Mouse (Mus musculus): ENCODE data around the gene Slc6a11.

Gene Slc6a11

DNA sequence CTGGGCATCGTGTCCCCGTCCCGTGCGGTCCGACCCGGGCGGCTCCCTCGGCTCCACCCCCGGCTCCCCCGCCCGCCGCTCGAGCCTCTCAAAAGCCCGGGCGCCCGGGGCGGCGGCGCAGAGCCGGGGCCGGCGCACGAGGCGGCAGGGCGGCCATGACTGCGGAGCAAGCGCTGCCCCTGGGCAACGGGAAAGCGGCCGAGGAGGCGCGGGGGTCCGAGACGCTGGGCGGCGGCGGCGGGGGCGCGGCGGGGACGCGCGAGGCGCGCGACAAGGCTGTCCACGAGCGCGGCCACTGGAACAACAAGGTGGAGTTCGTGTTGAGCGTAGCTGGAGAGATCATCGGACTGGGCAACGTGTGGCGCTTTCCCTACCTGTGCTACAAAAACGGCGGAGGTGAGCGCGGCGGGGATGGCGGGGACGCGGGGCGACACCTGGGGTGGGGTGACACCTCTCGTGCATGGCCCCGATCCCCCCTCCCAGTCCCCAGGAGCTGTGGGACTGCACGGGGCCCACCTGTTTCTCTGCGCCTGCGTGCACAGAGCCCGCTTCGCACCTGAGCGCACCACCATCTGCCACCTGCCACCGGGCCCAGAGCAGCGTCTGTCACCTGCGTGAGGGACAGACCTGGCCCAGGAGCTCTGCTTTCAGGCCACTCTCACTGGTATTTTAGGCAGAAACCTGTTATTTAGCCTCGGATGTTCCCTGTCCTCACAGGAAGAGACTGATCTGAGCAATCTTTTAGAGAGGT lies at the start of gene Slc6a11:
Gene Slc6a11, plus strand, starts transcription at position 120 of the 751 bp plus-strand sequence.
- no peak for DNase-seq (ENCODE audit: low read depth, low spot score)

GRCm38 (mm10) chr6:114087106-114087505 lies 43.9 kb upstream of the Slc6a11 start:
- peak; percentile 59 for DNase-seq (ENCODE audit: low read depth, low spot score)

DNA sequence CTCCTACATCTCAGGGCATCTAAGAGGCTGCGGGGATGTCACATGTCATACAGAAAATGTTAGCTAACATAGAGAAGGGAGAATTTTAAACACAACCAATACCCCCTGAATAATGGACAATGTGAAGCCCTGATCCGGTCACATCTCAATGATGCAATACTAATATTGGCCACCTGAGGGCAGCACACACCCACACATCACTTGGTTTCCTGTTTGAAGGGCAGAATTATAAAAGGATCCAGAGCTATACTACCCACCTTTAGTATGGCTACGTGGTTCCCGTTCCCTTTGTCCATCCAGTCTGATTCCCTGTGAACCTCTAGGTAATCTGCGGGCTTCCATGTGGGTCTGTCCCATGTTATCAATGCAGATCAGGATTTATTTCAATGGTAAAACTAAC lies 41.4 kb upstream of the Slc6a11 start:
- peak; percentile 83 for DNase-seq (ENCODE audit: low read depth, low spot score)

DNA sequence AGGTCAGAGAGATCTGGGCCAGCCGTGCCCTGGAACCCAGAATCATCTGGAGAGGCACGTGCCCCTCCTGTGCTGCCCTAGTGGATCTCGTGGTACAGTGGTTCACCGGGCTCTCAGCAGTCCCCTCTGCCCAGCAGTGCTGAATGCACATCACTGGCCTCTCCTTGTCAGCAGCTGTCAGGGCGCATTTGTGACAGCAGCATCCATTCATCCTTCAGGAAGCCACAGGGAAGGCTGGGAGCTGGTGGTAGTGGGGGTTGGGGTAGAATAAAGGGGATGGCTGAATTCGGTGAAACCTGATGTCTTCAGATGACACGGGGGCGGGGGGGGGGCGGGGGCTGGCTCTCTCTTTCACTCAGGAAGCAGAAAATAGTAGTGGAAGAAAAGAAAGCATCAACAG lies 38.8 kb upstream of the Slc6a11 start:
- DNase-seq (ENCODE audit: low read depth, low spot score): no peak

DNA sequence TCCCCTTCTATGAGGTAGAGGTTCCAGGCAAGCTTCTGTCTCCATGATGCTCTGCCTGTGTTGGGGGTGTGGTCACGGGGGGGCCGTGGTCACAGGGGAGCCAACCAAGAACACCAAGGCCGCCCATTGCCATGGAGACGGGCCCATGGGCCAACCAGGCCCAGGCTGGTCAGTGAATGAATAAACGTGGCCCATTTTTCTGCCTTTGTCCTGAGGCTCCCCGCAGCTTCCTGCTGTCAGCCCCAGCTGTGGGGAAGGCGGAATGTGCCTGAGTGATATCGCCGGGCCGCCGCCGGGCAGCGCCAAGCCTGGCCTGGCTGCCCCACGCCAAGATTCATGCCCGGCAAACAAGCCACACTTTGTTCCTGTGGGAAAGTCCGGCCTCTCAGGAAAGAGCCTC lies 36.8 kb upstream of the Slc6a11 start:
- no peak for DNase-seq (ENCODE audit: low read depth, low spot score)

DNA sequence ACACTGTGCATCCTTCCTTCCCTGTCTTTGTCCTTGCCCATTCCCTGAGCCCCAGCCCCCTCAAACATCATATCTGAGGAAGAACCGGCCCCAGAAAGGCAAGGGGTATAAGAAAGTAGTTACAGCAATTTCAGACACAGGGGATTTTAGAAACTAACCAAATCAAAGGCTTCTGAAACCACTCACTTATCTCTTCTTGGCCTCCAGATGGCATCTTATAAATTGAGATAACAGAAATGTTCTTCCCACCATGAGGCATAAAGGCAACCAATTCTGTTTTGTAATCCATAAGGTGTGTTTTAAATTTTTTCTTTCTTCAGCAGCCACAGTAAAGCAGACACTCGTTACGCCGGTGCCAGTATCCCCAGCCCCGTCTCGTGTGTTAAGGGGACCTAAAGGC lies 34.5 kb upstream of the Slc6a11 start:
- DNase-seq (ENCODE audit: low read depth, low spot score): no peak

DNA sequence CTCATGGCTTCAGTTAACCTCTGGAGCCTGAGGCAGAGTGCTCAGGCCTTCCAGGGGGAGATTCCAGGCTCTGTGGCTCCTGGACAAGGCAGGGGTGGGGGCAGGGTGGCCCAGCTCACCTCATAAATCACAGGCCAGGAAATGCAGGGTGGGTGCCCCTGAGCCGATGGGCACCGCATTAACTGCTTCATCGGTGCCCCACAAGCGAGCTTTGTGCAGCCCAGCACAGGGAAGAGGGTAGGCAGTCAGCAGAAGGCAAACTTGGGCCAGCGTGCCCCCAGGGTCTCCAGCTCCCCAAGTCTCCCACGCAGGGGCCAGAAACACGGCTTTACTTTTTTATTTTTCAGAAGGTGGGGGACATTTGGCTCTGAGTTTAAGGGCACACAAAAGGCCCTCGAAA lies 29.1 kb upstream of the Slc6a11 start:
- no peak for DNase-seq (ENCODE audit: low read depth, low spot score)

DNA sequence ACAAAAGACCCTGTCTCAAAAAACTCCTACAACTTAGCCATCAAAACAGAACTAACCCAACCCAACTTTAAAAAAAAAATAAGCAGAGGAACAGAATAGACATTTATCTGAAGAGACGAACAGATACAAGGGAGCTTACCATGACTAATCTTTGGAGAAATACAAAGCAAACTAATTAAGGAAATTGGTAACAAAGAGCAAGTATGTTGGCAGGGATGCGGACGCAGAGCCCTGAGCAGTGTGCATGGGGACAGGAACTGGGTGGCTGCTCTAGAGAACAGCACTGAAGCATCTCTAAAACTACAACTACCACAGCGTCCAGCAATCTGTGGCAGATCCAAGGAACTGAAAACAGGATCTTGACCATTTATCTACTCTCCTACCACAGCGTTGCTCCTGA lies 11.5 kb upstream of the Slc6a11 start:
- no peak for DNase-seq (ENCODE audit: low read depth, low spot score)

DNA sequence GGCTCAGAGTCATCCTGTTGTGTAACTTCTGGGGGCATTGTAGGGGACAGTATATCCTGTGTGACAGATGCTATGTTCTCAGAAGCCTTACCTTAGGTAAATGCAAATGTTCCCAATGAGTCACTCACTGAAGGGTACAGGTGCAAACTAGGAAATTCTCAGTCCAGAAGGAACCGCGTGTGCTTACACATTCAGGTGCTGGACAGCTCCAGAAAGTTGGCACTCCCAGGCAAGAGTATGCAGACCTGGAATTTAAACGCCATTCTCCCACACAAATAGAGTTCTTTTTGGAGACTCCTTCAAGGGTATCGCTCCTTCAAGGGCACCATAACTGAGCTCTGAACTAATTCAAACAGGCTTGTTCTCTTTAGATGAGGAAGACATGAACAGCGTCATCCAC lies 5.5 kb upstream of the Slc6a11 start:
- peak; percentile 22 for DNase-seq (ENCODE audit: low read depth, low spot score)

DNA sequence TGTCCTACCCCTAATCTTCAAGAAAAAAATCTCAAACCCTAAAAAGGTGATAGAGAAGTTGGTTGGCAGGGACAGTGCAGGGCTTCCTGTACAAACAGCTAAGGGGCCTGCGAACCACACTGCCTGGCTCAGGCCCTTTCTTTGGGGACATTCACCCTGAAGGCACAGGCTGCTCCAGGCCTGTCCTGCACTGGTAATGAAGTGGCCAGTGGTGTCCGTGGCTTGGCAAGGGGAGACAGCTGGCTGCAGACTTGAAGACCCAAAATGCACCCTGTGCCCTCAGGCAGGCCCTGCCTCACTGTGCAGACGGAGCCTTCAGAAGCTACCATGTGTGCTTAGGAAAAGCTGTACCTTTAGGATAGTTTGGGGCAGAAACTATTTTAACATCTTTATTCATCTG lies 1.4 kb downstream of the Slc6a11 start:
- no peak for DNase-seq (ENCODE audit: low read depth, low spot score)

DNA sequence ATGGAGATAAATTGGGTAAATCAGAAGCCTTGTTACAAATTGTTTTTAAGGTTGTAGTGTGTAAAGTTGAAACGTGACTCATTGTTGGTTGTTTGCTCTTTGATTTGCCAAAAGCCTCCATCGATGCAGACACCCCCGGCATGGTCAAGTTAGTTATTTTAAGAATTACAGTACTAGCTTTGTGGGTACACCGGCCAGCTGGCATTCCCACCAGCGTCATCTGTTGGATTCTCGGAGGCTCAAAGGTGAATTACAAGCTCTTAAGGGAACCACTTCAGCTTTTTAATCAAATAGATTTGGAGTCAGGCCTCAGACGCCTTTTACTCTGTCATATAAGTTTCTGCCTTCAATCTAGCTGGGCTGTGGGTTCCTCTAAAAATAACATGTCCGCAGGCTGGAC lies 1.9 kb downstream of the Slc6a11 start:
- no peak for DNase-seq (ENCODE audit: low read depth, low spot score)

DNA sequence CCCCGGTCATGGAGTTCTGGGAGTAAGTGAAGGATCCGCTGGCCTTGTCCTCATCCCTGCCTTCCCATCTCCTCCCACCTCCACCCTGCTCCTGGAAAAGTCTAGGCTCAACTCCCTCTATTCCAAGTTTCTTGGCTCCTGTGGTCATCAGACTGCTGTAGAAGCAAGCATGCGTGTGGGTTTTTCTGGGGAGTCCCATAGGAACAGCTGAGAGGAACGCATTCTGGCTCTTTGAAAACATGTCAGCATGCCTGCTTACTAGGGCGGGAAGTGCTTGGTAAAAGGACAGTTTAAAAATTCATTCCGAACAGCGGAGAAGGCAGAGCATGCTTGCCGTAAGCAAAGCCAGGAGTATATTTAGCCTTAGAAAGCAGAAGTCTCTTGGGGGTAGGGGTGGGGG lies 7.9 kb downstream of the Slc6a11 start:
- DNase-seq (ENCODE audit: low read depth, low spot score): no peak

GRCm38 (mm10) chr6:114141481-114141880 lies 10.4 kb downstream of the Slc6a11 start:
- DNase-seq (ENCODE audit: low read depth, low spot score): no peak

DNA sequence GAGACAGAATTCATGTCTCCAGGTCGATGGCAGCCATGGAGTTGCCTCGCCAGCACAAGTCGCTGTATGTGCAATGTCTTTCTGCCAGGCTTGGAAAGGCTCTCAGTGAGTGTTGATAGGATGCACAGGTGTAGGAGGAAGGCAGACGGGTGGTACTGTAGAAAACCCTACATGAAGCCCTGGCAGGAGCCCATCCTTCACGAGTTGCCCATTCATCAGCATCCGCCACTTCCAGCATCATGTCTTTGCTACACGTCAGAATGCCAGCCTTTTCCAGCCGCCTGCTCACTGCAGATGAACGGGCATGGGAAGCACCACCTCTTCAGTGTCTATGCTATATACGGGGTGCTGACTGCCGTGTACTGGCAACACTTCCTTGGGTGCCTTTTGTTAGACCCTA lies 11.4 kb downstream of the Slc6a11 start:
- DNase-seq (ENCODE audit: low read depth, low spot score): no peak

- no peak for DNase-seq (ENCODE audit: low read depth, low spot score)
Observed at GRCm38 (mm10) chr6:114143544-114143943, 12.5 kb downstream of the Slc6a11 start.

GRCm38 (mm10) chr6:114144447-114145105 lies 13.5 kb downstream of the Slc6a11 start:
- DNase-seq (ENCODE audit: low read depth, low spot score): no peak

DNA sequence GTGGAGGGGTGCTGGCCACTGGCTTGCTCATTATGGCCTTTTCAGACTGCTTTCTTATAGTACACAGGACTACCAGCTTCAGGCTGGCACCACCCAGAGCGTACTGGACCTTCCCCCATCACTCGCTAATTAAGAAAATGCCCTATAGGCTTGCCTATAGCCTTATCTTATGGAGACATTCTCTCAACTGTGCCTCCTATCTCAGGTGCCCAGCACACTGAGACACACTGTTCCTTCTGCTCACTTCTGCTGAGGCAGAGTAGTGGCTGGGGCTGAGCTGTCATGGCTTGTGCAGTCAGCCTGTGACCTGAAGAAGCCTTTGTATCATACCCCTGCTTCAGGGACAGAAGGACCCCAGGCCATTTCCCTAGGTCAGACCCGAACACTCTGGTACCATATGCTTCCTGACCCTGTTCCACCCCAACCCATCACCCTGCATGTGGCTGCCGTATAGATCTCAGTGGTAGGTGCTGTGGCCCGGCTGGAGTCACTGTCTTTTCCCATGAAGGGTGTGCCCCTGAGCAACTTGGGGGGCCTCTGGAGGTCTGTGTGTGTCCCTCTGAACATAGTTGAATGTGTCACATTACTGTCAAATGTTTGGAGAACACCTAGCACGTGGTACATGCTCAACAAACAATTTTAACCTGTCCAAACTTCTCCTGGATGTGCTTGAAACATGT lies 14.7 kb downstream of the Slc6a11 start:
- DNase-seq (ENCODE audit: low read depth, low spot score): no peak

DNA sequence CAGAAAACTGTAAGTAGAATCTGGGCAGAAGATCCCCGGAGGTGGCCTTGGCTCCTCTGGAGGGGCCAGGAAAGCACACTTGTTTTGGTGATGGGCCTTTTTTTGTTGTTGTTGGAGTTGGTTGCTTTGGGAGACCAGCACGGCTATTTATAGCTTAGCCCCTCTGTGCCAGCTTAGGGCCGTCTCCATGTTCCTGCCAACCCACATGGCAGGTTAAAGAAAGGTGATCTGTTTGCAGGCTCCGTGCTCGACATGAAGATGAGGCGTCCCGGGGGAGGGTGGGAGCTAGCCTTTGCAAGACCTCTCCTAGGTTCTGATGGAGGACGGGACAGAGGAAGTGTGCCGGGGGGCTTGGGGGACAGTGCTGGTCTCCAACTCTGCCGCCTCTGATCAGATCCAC lies 24.7 kb downstream of the Slc6a11 start:
- no peak for DNase-seq (ENCODE audit: low read depth, low spot score)

- DNase-seq (ENCODE audit: low read depth, low spot score): no peak
Observed at GRCm38 (mm10) chr6:114158811-114159210, 27.8 kb downstream of the Slc6a11 start.

DNA sequence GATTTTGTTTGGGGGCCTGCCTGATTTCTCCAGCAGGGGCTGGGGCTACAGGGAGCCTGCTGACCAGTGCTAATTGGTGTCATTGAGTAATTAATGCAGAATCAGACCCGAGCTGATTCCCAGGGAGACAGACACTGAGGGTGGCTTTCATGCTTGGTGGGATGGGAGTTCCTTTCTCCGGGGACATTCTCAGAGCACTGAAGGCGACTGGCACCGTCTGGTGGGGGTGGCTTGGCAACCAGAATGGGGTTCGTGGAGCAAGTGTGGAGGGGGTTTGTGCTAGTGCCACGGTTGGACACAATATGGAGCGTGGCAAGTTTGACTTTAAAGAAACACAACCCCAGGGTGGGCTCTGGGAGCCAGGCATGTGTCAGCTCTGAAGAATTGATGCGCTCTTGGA lies 29.7 kb downstream of the Slc6a11 start:
- no peak for DNase-seq (ENCODE audit: low read depth, low spot score)

GRCm38 (mm10) chr6:114174052-114174397 lies 43.0 kb downstream of the Slc6a11 start:
- DNase-seq (ENCODE audit: low read depth, low spot score): no peak

GRCm38 (mm10) chr6:114174398-114175140 lies 43.5 kb downstream of the Slc6a11 start:
- DNase-seq (ENCODE audit: low read depth, low spot score): no peak

Measured in 3T3-L1 (cell line).